Mouse (Mus musculus) erythroblast, adult 5-6 weeks (primary cell): ENCODE data around the gene Plcxd2. TPM values are rescaled to one million over a fixed set of nuclear protein-coding genes. Genes with fewer than 3 reads are reported as not detected.

Experiments used
- ATAC-seq: replicated peaks from 2 replicates; pipeline ENCODE4 v1.8.0; 2016; ENCODE audit warnings: moderate number of reproducible peaks, mild to moderate bottlenecking, moderate TSS enrichment, inconsistent platforms; ENCODE audit not compliant: poor library complexity, low FRiP score, severe bottlenecking
- total RNA-seq, 2 experiments: library from RNA; stranded (forward) in 1 of 2; stranded (reverse) in 1 of 2; fragments of 150-400 nt in 1 of 2; fragments of 200-764, 138-1000 nt in 1 of 2; gene quantifications; 2 replicates each; pipeline versions ENCODE4 v1.2.3 to v1.2.4; 2015 to 2017; ENCODE audit warnings: low replicate concordance in 2 of 2

The Plcxd2 gene
- total RNA-seq, 2 experiments from 2014 or later = 0.26 to 0.77 TPM

GRCm38 (mm10) chr16:45990901-45991676, 18.9 kb downstream of the Plcxd2 start:
- no peak for ATAC-seq

- no peak for ATAC-seq
Measured at GRCm38 (mm10) chr16:45986236-45986635, 23.8 kb downstream of the Plcxd2 start.

GRCm38 (mm10) chr16:45984610-45985606, 25.1 kb downstream of the Plcxd2 start:
- no peak for ATAC-seq

GRCm38 (mm10) chr16:45976251-45976650, 33.8 kb downstream of the Plcxd2 start:
- ATAC-seq = no peak

GRCm38 (mm10) chr16:45973959-45974686, 35.9 kb downstream of the Plcxd2 start:
- ATAC-seq = no peak

GRCm38 (mm10) chr16:45970187-45970586, 39.8 kb downstream of the Plcxd2 start:
- no peak for ATAC-seq

GRCm38 (mm10) chr16:45968716-45969115, 41.3 kb downstream of the Plcxd2 start:
- no peak for ATAC-seq

GRCm38 (mm10) chr16:45967471-45967870, 42.5 kb downstream of the Plcxd2 start:
- ATAC-seq = no peak

GRCm38 (mm10) chr16:45966604-45967003, 43.4 kb downstream of the Plcxd2 start:
- no peak for ATAC-seq

- ATAC-seq = no peak
Measured at GRCm38 (mm10) chr16:45964777-45965176, 45.2 kb downstream of the Plcxd2 start.

GRCm38 (mm10) chr16:45963837-45964236, 46.2 kb downstream of the Plcxd2 start:
- no peak for ATAC-seq

- ATAC-seq = no peak
Measured at GRCm38 (mm10) chr16:45963088-45963487, 46.9 kb downstream of the Plcxd2 start.

- ATAC-seq = no peak
Measured at GRCm38 (mm10) chr16:45960978-45961377, 49.0 kb downstream of the Plcxd2 start.

GRCm38 (mm10) chr16:45956390-45956950, 53.5 kb downstream of the Plcxd2 start:
- ATAC-seq = no peak

- ATAC-seq = no peak
Measured at GRCm38 (mm10) chr16:45953394-45953793, 56.6 kb downstream of the Plcxd2 start, which contains the start of gene Phldb2. TSS of gene Phldb2 (minus strand) at chr16:45953598.

GRCm38 (mm10) chr16:45952501-45952900, 57.5 kb downstream of the Plcxd2 start:
- ATAC-seq = no peak

- no peak for ATAC-seq
Measured at GRCm38 (mm10) chr16:45952035-45952434, 58.0 kb downstream of the Plcxd2 start.

GRCm38 (mm10) chr16:45946335-45946734, 63.7 kb downstream of the Plcxd2 start:
- ATAC-seq = no peak

- ATAC-seq = no peak
Measured at GRCm38 (mm10) chr16:45945649-45946048, 64.4 kb downstream of the Plcxd2 start.
